Mouse (Mus musculus) hindbrain, embryonic 11.5 days (tissue): ENCODE measurements around the gene Ddx11. TPM values are rescaled to one million over a fixed set of nuclear protein-coding genes. Genes with fewer than 3 reads are reported as not detected.
"Not testable (repeated sequence)": the region's sequence is repeated elsewhere in the genome, so short reads cannot be mapped to it uniquely, and the experiment has no call there.

Experiments used
- ATAC-seq: fragments of 200-750 bp; cut with Nextera tagmentation; 2 replicates; pipeline ENCODE4 v1.8.0; 2017; ENCODE audit warnings: mild to moderate bottlenecking, moderate TSS enrichment, moderate library complexity; ENCODE audit not compliant: low FRiP score
- DNase-seq: peaks from one replicate; pipeline ENCODE4 v3.0.0-alpha.2; 2015; ENCODE audit warnings: low spot score
- H3K27ac ChIP-seq: fragments of 300-500 bp; sonication (generic); 2 replicates; pipeline ENCODE4 v1.5.1; 2014; ENCODE audit warnings: mild to moderate bottlenecking, low read depth, low read length
- H3K27me3 ChIP-seq: fragments of 300-500 bp; sonication (generic); 2 replicates; pipeline ENCODE4 v1.6.1; 2014; ENCODE audit warnings: mild to moderate bottlenecking, low read length, moderate library complexity, mixed read lengths; ENCODE audit not compliant: control insufficient read depth, insufficient read depth
- H3K36me3 ChIP-seq: fragments of 300-500 bp; sonication (generic); 2 replicates; pipeline ENCODE4 v1.6.1; 2014; ENCODE audit warnings: mild to moderate bottlenecking, low read length, moderate library complexity, mixed read lengths; ENCODE audit not compliant: control insufficient read depth, insufficient read depth
- H3K4me1 ChIP-seq: fragments of 300-500 bp; sonication (generic); replicated peaks from 2 replicates; pipeline ENCODE4 v1.6.1; 2014; ENCODE audit warnings: low read length, mixed read lengths; ENCODE audit not compliant: control insufficient read depth, insufficient read depth
- H3K4me2 ChIP-seq: fragments of 300-500 bp; sonication (generic); replicated peaks from 2 replicates; pipeline ENCODE4 v1.6.1; 2014; ENCODE audit warnings: mild to moderate bottlenecking, low read depth, low read length
- H3K4me3 ChIP-seq: fragments of 300-500 bp; sonication (generic); 2 replicates; pipeline ENCODE4 v1.5.1; 2014; ENCODE audit warnings: low read depth, low read length
- H3K9ac ChIP-seq: fragments of 300-500 bp; sonication (generic); 2 replicates; pipeline ENCODE4 v1.6.1; 2014; ENCODE audit warnings: low read depth, low read length
- H3K9me3 ChIP-seq: fragments of 300-500 bp; sonication (generic); 2 replicates; pipeline ENCODE4 v1.6.1; 2016; ENCODE audit warnings: low read length; ENCODE audit not compliant: control insufficient read depth
- WGBS: fragments of 180-500 bp; shearing (Covaris S2); extraction: QIAGEN DNeasy Blood & Tissue Kit; methylation state at CpG from one replicate; pipeline ENCODE4 v1.1.7; 2014; 5-methylcytosine and 5-hydroxymethylcytosine counted together
- polyA plus RNA-seq: library from polyadenylated mRNA; unstranded; fragments of >200 nt; fragmentation: Nextera tagmentation; extraction: Ambion mirVana; gene quantifications from 2 replicates; pipeline ENCODE4 v1.2.1, GENCODE M21; 2014

Gene Ddx11
- polyA plus RNA-seq, 1 experiment from 2014 or later, result 17.0 TPM

DNA sequence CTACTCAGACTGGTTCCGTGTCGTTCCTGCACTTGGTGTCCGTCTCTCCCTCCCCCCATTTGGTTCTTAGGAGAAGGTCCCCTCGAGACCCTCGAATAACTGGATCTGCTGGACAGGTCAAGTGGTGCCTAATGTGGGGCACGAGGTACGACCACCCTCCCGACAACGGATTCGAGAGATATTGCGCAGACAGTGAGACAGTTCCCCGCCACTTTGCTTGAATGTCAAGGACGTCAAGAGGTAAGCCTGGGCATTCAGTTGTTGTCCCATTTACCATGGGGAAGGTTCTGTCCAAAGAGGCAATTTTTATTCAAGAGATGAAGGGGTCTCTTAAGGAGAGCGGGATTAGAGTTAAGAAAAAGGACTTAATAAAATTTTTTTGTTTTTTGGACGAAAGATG, 47.7 kb downstream of the Ddx11 start:
- H3K27ac ChIP-seq, H3K4me3 ChIP-seq, ATAC-seq, H3K9me3 ChIP-seq, H3K4me1 ChIP-seq, H3K27me3 ChIP-seq, H3K4me2 ChIP-seq, H3K36me3 ChIP-seq, DNase-seq, H3K9ac ChIP-seq: not testable (repeated sequence)
- WGBS, result 95% methylated on average over 15 of the region's 15 CpGs

GRCm38 (mm10) chr17:66190577-66190976, 67.3 kb downstream of the Ddx11 start:
- Histone ChIP-seq H3K4me1 (no peaks in the 10 kb centered on the region), H3K4me2 (no peak overlapping the region), H3K4me3 (no peak overlapping the region), H3K36me3 (no peaks in the 10 kb centered on the region), H3K9me3 (no peaks in the 10 kb centered on the region), H3K9ac (no peak overlapping the region), H3K27ac (no peak overlapping the region), H3K27me3 (no peaks in the 10 kb centered on the region)
- DNase-seq, result no peak
- 87% methylated on average over 8 of the region's 8 CpGs for WGBS
- ATAC-seq, result no peak

DNA sequence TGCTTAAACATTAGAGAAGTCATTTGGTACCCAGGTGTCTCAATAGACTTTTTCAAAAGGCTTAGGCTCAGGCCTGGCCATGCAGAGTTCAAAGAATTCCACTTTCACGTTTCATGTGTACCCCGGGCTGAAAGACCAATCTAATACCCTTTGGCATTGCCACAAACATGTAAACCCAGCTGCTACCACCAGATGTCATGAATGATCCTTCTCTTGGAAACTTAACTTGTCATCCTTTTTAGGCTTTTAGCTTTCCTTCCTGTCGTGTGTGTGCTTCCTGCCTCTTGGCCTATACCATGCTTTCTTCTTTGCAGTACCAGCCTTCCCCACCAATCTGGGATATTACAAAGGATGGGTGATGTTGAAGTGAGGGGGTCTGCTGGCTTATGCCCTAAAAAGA, 73.7 kb downstream of the Ddx11 start:
- no peak overlapping the region for H3K9ac ChIP-seq
- H3K27me3 ChIP-seq, result no peaks in the 10 kb centered on the region
- H3K4me1 ChIP-seq, result no peaks in the 10 kb centered on the region
- no peaks in the 10 kb centered on the region for H3K36me3 ChIP-seq
- H3K4me2 ChIP-seq, result no peak overlapping the region
- WGBS, result 64% methylated on average over 3 of the region's 3 CpGs
- H3K9me3 ChIP-seq, result no peaks in the 10 kb centered on the region
- H3K27ac ChIP-seq, result no peak overlapping the region
- peak; percentile 3 for DNase-seq
- ATAC-seq, result no peak
- H3K4me3 ChIP-seq, result no peak overlapping the region

Other genes with a start within 250 kb of the Ddx11 start
- 47.6 and 47.7 TPM in 2 replicates for gene Ralbp1, start 237.7 kb upstream of the Ddx11 start, polyA plus RNA-seq
- 85.9 and 98.4 TPM in 2 replicates for gene Twsg1, start 172.3 kb upstream of the Ddx11 start, polyA plus RNA-seq
- gene Ankrd12, start 46.4 kb upstream of the Ddx11 start, polyA plus RNA-seq, result 35.3 and 49.2 TPM in 2 replicates
- gene Ndufv2, start 22.0 kb upstream of the Ddx11 start, polyA plus RNA-seq, result 336 and 342 TPM in 2 replicates
- gene Washc1, start 12.0 kb upstream of the Ddx11 start, polyA plus RNA-seq, result 27.6 and 30.8 TPM in 2 replicates